Mouse (Mus musculus) thymus, postnatal 0 days (tissue): ENCODE data around the gene Zfp787. TPM values are rescaled to one million over a fixed set of nuclear protein-coding genes. Genes with fewer than 3 reads are reported as not detected.
"Not testable (repeated sequence)": the region's sequence is repeated elsewhere in the genome, so short reads cannot be mapped to it uniquely, and the experiment has no call there.

Source experiments
- DNase-seq: peaks from one replicate; pipeline ENCODE4 v3.0.0-alpha.2; 2015; ENCODE audit warnings: low spot score
- polyA plus RNA-seq: library from polyadenylated mRNA; unstranded; fragments of >200 nt; fragmentation: Nextera tagmentation; extraction: Ambion mirVana; gene quantifications from 2 replicates; pipeline ENCODE4 v1.2.1, GENCODE M21; 2015

Zfp787 gene
- 21.4 and 33.0 TPM in 2 replicates for polyA plus RNA-seq

- peak; percentile 97 for DNase-seq
These were observed at the start of gene Zfp787 for GRCm38 (mm10) chr7:6155901-6156411. TSS of gene Zfp787 (minus strand) at chr7:6155997.

GRCm38 (mm10) chr7:6204200-6204599 is 48.4 kb upstream of the Zfp787 start:
- DNase-seq, result no peak

- DNase-seq, result no peak
These were observed 41.0 kb upstream of the Zfp787 start, which contains the start of gene Galp for GRCm38 (mm10) chr7:6196790-6197189. TSS of gene Galp (plus strand) at chr7:6197090.

DNA sequence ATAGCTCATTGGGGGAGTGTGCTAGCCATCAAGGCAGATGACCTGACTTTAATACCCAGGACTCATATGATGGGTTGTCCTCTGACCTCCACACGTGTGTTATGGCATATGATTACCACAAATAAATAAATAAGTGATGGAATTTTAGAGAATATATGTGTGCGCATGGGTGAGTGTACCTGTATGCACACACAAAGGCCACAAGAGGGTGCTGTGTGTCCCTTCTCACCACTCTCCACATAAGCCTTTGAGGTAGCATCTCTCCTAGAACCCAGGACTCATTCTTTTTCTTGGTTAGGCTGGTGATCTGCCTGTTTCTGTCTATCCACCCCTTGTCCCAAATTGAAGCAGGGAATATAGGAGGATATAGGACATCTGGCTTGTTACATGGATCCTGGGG is 40.0 kb upstream of the Zfp787 start:
- DNase-seq, result no peak

DNA sequence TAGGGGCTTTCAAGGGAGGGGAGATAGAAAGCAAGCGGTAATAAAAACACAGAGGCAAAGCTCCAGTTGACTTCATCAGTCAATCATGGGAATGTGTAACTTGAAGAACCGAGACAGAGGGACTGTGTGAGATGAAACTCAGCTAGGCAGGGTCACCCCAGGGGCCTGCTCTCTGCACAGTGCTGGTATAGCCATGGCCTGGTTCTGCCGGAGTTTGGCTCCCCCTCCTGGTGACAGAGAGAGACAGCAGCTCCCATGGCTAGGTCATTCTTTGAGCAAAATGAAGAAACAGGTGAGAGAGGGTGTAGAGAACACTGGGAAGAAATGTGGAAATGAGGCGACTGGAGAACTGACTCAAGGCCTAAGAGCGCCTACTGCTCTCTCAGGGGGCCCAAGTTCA is 38.3 kb upstream of the Zfp787 start:
- peak; percentile 52 for DNase-seq

DNA sequence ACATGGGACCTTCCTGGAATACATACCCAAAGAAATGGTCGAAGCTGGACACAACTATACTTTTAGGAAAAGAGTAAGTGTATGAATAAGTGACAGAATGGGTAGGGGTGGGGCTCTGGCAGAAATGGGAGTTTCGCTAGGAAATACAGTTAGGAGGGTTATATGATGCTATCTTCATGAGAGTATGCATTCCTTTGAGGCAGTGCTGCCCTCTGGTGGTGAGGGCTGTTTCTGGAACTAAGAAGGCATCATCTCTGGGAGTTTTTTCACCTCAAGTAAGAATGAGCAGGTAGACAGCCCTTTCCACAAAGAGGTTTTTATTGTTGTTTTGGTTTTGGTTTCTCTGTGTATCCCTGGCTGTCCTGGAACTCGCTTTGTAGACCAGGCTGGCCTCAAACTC is 35.6 kb upstream of the Zfp787 start:
- DNase-seq, result peak; percentile 76

GRCm38 (mm10) chr7:6189542-6189941 is 33.7 kb upstream of the Zfp787 start:
- DNase-seq, result no peak

DNA sequence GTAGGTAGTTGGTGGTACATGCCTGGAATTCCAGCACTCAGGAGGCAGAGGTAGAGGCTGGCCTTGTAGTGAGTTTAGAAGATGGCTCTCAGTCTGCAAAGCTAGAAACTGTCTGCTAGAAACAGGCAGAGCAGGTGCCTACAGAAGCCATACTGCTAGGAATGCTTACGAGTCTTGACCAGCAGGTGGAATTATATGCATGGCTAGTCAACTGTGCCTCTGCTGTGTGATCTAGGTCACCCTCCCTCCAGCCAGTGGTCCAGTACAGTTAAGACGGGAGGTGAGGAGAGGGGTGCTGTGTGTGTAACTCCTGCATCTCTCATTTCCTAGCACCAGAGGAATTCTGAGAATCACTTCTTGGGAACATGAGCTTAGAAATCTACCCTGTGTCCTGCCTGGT is 31.0 kb upstream of the Zfp787 start:
- DNase-seq, result no peak

DNA sequence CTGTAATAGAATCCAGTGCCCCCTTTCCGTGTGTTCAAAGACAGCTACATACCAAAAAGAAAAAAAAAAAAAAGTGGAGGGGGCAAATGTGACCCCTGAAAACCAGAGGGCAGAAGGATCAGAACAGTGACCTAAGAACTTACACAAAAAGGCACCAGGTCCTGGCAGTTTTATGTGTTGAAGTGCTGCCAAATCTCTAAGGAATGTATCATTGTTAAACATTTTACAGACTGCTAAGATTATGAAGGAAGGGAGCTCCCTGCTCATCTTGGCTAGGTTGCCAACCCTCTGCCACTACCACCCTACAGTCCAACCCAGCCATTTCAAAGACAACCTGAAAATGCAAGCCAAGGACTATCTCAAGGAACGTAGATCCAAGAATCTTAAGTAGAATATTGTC is 30.4 kb upstream of the Zfp787 start:
- DNase-seq, result no peak

DNA sequence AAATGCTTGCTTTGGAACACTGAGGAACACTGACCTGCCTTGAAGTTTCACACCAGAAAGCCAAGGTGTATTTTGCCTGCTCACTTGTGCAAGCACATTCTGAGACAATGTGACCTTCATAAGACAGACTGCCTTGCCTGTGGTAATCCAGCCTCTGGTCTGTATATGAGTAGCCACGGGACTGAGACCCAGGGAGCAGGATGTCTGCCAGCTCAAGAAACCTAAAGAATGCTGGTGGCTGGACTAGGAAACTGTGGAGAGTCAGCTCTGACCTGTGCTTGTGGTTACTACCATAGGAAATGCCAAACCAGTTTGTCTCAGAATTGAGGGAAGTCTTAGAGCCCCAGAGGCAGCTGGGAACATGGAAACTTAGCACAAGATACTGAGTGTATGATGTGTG is 29.6 kb upstream of the Zfp787 start:
- no peak for DNase-seq

GRCm38 (mm10) chr7:6184521-6184920 is 28.7 kb upstream of the Zfp787 start:
- DNase-seq, result no peak

DNA sequence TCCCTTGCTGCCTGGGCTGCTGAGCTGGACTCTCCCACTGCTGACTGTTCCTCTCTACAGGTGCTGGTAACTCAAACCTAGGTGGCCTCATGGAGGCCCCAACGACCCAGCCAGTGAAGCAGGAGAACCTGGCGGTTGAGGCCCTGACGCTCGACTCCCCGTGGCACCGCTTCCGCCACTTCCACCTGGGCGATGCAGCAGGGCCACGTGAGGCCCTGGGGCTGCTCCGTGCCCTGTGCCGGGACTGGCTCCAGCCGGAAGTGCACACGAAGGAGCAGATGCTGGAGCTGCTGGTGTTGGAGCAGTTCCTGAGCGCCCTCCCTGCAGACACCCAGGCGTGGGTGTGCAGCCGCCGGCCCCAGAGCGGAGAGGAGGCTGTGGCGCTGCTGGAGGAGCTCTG is 28.0 kb upstream of the Zfp787 start:
- DNase-seq, result no peak

GRCm38 (mm10) chr7:6182882-6183281 is 27.1 kb upstream of the Zfp787 start:
- no peak for DNase-seq

- no peak for DNase-seq
These were observed 23.2 kb upstream of the Zfp787 start for GRCm38 (mm10) chr7:6179013-6179412.

GRCm38 (mm10) chr7:6174365-6174987 is 18.7 kb upstream of the Zfp787 start:
- DNase-seq, result not testable (repeated sequence)

GRCm38 (mm10) chr7:6173872-6174271 is 18.1 kb upstream of the Zfp787 start:
- no peak for DNase-seq

- DNase-seq, result no peak
These were observed 17.0 kb upstream of the Zfp787 start for GRCm38 (mm10) chr7:6172674-6173244.

DNA sequence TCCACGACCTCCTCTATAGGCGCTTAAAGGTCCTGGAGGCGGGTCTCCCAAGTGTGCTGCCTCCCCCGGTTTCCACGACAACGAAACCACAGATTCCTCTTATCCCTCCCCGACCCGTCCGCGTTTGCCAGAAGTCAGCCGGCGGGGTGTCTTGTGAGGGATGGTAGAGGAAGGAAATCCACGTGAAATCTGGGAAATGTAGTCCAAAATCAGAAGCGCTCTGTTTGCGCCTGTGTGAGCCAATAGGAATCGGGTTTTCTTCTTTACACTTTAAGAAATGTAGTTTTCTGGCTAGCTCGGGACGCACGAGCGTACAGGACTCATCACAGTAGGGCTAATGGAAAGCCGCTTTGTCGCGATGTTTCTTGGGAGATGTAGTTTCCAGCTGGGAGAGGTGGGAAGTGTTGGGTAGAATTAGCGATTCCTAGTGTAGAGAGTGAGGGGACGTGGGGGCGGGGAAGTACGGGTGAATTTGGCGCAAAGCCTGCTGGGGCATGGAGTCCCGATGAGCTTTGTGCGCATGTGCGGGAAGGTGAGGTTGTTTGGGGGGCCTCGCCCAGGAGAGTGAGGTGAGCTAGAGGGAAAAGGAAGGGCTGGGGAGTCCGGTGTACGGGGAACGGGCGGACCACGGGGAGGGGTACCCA is 16.3 kb upstream of the Zfp787 start, which contains the start of gene Zfp444:
TSS of gene Zfp444 (plus strand) at position 221 of the 644 bp plus-strand sequence.
- DNase-seq, result peak; percentile 97

DNA sequence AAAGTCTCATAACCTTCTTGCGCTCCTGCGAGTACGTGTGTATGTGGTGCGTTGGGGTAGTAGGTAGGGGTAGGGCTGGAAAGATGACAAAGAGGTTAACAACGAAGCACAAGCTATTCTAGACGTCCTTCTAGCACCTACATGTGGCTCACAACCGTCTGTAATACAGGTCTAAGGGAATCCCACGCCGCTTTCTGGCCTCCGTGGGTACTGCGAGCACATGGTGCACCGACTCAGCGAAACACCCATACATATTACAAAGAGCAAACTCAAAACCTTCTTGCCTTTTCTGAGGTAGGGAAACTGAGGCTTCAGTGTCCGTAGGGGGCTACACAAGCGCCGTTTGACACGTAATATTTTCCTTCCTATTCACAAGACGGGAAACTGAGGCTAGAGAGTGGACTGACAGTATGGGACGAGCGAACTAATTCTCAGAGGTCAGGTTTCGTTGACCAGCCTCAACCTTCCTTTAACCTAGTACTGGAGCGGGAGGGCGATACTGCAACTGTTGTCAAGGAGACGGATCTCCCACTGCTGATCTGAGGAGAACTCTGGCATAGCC is 15.7 kb upstream of the Zfp787 start:
- peak; percentile 82 for DNase-seq

- DNase-seq, result peak; percentile 15
These were observed 15.1 kb upstream of the Zfp787 start for GRCm38 (mm10) chr7:6170871-6171270.

- DNase-seq, result no peak
These were observed 14.6 kb upstream of the Zfp787 start for GRCm38 (mm10) chr7:6170391-6170790.

GRCm38 (mm10) chr7:6169403-6169802 is 13.6 kb upstream of the Zfp787 start:
- no peak for DNase-seq
